Mouse (Mus musculus) stomach, embryonic 14.5 days (tissue): Measurements from ENCODE around the gene Sfr1. TPM values are rescaled to one million over a fixed set of nuclear protein-coding genes. Genes with fewer than 3 reads are reported as not detected.

Experiments
- ATAC-seq: fragments of 200-750 bp; cut with Nextera tagmentation; 2 replicates; pipeline ENCODE4 v1.8.0; 2017; ENCODE audit warnings: low read depth, moderate TSS enrichment; ENCODE audit not compliant: insufficient number of reproducible peaks, insufficient read depth, low FRiP score
- H3K27ac ChIP-seq: fragments of 300-500 bp; sonication (generic); 2 replicates; pipeline ENCODE4 v1.5.1; 2014; ENCODE audit warnings: mild to moderate bottlenecking, low read length, moderate library complexity, mixed read lengths
- H3K27me3 ChIP-seq: fragments of 300-500 bp; sonication (generic); 2 replicates; pipeline ENCODE4 v1.6.1; 2014; ENCODE audit warnings: low read length, control low read depth, mixed read lengths; ENCODE audit not compliant: control insufficient read depth, insufficient read depth
- H3K36me3 ChIP-seq: fragments of 300-500 bp; sonication (generic); 2 replicates; pipeline ENCODE4 v1.6.1; 2014; ENCODE audit warnings: mild to moderate bottlenecking, control low read depth, low read length, moderate library complexity, mixed read lengths; ENCODE audit not compliant: control insufficient read depth, insufficient read depth
- H3K4me1 ChIP-seq: fragments of 300-500 bp; sonication (generic); 2 replicates; pipeline ENCODE4 v1.6.1; 2014; ENCODE audit warnings: low read length, control low read depth, mixed read lengths; ENCODE audit not compliant: control insufficient read depth, insufficient read depth
- H3K4me2 ChIP-seq: fragments of 300-500 bp; sonication (generic); replicated peaks from 2 replicates; pipeline ENCODE4 v1.6.1; 2014; ENCODE audit warnings: low read depth, low read length, control low read depth
- H3K4me3 ChIP-seq: fragments of 300-500 bp; sonication (generic); 2 replicates; pipeline ENCODE4 v1.5.1; 2014; ENCODE audit warnings: low read depth, low read length, control low read depth
- H3K9ac ChIP-seq: fragments of 300-500 bp; sonication (generic); replicated peaks from 2 replicates; pipeline ENCODE4 v1.6.1; 2014; ENCODE audit warnings: low read depth, mild to moderate bottlenecking, control low read depth, low read length, moderate library complexity, mixed read lengths
- H3K9me3 ChIP-seq: fragments of 300-500 bp; sonication (generic); 2 replicates; pipeline ENCODE4 v1.6.1; 2016; ENCODE audit warnings: low read depth, low read length, control low read depth; ENCODE audit not compliant: control insufficient read depth
- WGBS: fragments of 180-500 bp; shearing (Covaris S2); extraction: QIAGEN DNeasy Blood & Tissue Kit; methylation state at CpG from one replicate; pipeline ENCODE4 v1.1.7; 2014; 5-methylcytosine and 5-hydroxymethylcytosine counted together
- polyA plus RNA-seq: library from polyadenylated mRNA; unstranded; fragments of >200 nt; fragmentation: Nextera tagmentation; extraction: Ambion mirVana; gene quantifications from 2 replicates; pipeline ENCODE4 v1.2.1, GENCODE M21; 2014

Gene Sfr1
- polyA plus RNA-seq, result 381 and 400 TPM in 2 replicates

- H3K9me3 ChIP-seq, result no peaks in the 10 kb centered on the region
- peak within 1 kb of the TSS; percentile 74 for H3K9ac ChIP-seq
- no peaks in the 10 kb centered on the region for H3K27me3 ChIP-seq
- under 1% methylated on average over 71 of the region's 72 CpGs for WGBS
- peaks cover 20% of the 10 kb centered on the region for H3K4me1 ChIP-seq
- peak within 1 kb of the TSS; percentile 99 for H3K27ac ChIP-seq
- peak within 1 kb of the TSS; percentile 57 for H3K4me2 ChIP-seq
- peak within 1 kb of the TSS; percentile 72 for H3K4me3 ChIP-seq
- H3K36me3 ChIP-seq, result peaks cover 36% of the 10 kb centered on the region
- peak; percentile 95 for ATAC-seq
These were observed at the start of gene Sfr1 for GRCm38 (mm10) chr19:47731071-47731881. Gene Sfr1, plus strand, starts transcription at chr19:47731682.

DNA sequence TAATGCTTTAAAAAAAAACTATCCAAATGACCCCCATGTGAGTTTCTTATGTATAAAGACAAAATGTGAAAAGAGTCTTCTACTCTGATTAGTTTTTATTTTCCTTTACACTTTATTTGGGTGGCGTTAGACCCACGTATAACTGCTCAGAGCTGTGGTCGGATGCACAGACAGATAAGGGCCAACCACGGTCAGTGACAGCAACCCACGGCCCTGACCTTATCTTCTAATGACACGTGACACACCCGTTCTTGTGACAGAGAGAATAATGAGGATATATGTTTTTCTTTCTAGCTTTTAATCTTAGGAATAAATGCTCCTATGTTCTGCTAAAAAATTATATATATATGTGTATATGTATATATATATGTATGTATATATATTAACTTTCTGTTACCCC lies 41.9 kb upstream of the Sfr1 start:
- Histone ChIP-seq H3K36me3 (no peaks in the 10 kb centered on the region), H3K27ac (no peak overlapping the region), H3K9me3 (no peaks in the 10 kb centered on the region), H3K9ac (no peak overlapping the region), H3K4me3 (no peak overlapping the region), H3K4me1 (no peaks in the 10 kb centered on the region), H3K27me3 (no peaks in the 10 kb centered on the region), H3K4me2 (no peak overlapping the region)
- ATAC-seq, result no peak
- WGBS, result 81% methylated on average over 7 of the region's 7 CpGs

DNA sequence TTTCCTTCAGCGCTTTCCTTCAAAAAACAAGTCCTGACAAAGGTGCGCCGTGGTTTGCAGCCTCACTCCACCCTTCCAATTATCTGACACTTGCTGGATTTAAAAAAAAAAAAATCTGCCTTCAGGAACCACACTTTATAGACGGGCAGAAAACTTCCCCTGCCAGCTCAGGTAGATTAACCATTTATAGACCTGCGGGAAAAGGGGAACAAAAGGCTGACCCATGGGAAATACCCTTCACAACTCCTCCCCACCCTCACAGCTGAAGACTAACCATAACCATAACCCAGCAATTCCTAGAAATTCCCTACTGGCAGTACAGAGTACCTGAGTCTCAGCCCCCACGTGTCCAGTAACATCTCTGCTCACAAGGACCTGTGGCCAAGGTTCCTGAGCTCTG lies 39.5 kb upstream of the Sfr1 start, which contains the start of gene Col17a1:
TSS of gene Col17a1 (minus strand) at position 101 of the 400 bp plus-strand sequence.
- H3K4me1 ChIP-seq, result no peaks in the 10 kb centered on the region

GRCm38 (mm10) chr19:47695725-47696124 lies 35.8 kb upstream of the Sfr1 start:
- Histone ChIP-seq H3K36me3 (no peaks in the 10 kb centered on the region), H3K4me1 (0 out of 2 replicates have a peak, but pooled peaks cover 6% of the 10 kb centered on the region), H3K9ac (no peak overlapping the region), H3K4me3 (no peak overlapping the region), H3K27ac (no peak overlapping the region), H3K27me3 (no peaks in the 10 kb centered on the region), H3K9me3 (no peaks in the 10 kb centered on the region), H3K4me2 (no peak overlapping the region)
- ATAC-seq, result no peak
- WGBS, result 88% methylated on average over 6 of the region's 6 CpGs

More for the DNA sequence above, 39.5 kb upstream of the Sfr1 start, which contains the start of gene Col17a1:
- Histone ChIP-seq H3K27me3 (no peaks in the 10 kb centered on the region), H3K36me3 (no peaks in the 10 kb centered on the region), H3K9ac (no peak within 1 kb of the TSS), H3K27ac (no peak within 1 kb of the TSS), H3K4me3 (no peak within 1 kb of the TSS), H3K9me3 (no peaks in the 10 kb centered on the region), H3K4me2 (no peak within 1 kb of the TSS)
- ATAC-seq, result no peak
- 66% methylated on average over 6 of the region's 6 CpGs for WGBS

DNA sequence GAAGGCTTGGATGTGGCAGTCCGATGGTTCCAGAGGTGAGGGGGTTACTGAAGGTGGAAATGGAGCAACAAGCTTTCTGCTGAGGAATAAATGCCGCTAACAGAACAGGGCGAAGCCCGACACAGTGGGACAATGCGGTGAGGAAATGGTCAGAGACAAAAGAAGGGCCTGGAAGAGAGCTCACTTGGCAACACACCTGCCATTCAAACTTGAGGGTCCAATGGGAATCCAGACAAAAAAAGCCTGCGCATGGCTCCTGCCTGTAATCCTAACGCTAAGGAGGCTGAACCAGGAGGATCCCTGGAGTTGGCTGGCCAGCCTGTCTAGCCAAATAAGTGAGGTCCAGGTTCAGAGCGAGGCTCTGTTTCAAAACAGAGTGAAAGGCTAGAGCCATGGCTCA lies 35.1 kb upstream of the Sfr1 start:
- 92% methylated on average over 8 of the region's 8 CpGs for WGBS
- H3K27ac ChIP-seq, result no peak overlapping the region
- no peak overlapping the region for H3K4me2 ChIP-seq
- H3K9me3 ChIP-seq, result no peaks in the 10 kb centered on the region
- H3K27me3 ChIP-seq, result no peaks in the 10 kb centered on the region
- no peak overlapping the region for H3K9ac ChIP-seq
- no peak overlapping the region for H3K4me3 ChIP-seq
- no peaks in the 10 kb centered on the region for H3K36me3 ChIP-seq
- ATAC-seq, result no peak
- 0 out of 2 replicates have a peak, but pooled peaks cover 6% of the 10 kb centered on the region for H3K4me1 ChIP-seq

GRCm38 (mm10) chr19:47697067-47697466 lies 34.4 kb upstream of the Sfr1 start:
- no peak overlapping the region for H3K27ac ChIP-seq
- WGBS, result 90% methylated on average over 11 of the region's 11 CpGs
- ATAC-seq, result no peak
- no peaks in the 10 kb centered on the region for H3K36me3 ChIP-seq
- H3K9me3 ChIP-seq, result no peaks in the 10 kb centered on the region
- no peak overlapping the region for H3K4me3 ChIP-seq
- H3K27me3 ChIP-seq, result no peaks in the 10 kb centered on the region
- no peak overlapping the region for H3K9ac ChIP-seq
- no peak overlapping the region for H3K4me2 ChIP-seq
- H3K4me1 ChIP-seq, result 0 out of 2 replicates have a peak, but pooled peaks cover 6% of the 10 kb centered on the region

- H3K9ac ChIP-seq, result no peak overlapping the region
- H3K9me3 ChIP-seq, result no peaks in the 10 kb centered on the region
- no peak overlapping the region for H3K4me3 ChIP-seq
- no peaks in the 10 kb centered on the region for H3K36me3 ChIP-seq
- 64% methylated on average over 9 of the region's 9 CpGs for WGBS
- ATAC-seq, result no peak
- no peaks in the 10 kb centered on the region for H3K27me3 ChIP-seq
- no peak overlapping the region for H3K4me2 ChIP-seq
- H3K27ac ChIP-seq, result no peak overlapping the region
- H3K4me1 ChIP-seq, result 0 out of 2 replicates have a peak, but pooled peaks cover 6% of the 10 kb centered on the region
These were observed 33.2 kb upstream of the Sfr1 start for GRCm38 (mm10) chr19:47698266-47698665.

- no peaks in the 10 kb centered on the region for H3K36me3 ChIP-seq
- 34% methylated on average over 9 of the region's 9 CpGs for WGBS
- no peak overlapping the region for H3K9ac ChIP-seq
- no peak overlapping the region for H3K4me2 ChIP-seq
- H3K27ac ChIP-seq, result no peak overlapping the region; the same call in 1 of the 2 replicates
- no peaks in the 10 kb centered on the region for H3K9me3 ChIP-seq
- ATAC-seq, result no peak
- H3K27me3 ChIP-seq, result no peaks in the 10 kb centered on the region
- no peak overlapping the region for H3K4me3 ChIP-seq
- H3K4me1 ChIP-seq, result 0 out of 2 replicates have a peak, but pooled peaks cover 6% of the 10 kb centered on the region
These were observed 31.7 kb upstream of the Sfr1 start for GRCm38 (mm10) chr19:47699743-47700142.
